ENCODE assay signal across 7 mouse cellular contexts in genomic region chr5:125176864-125177263, GRCm38 (mm10). TPM values are rescaled to one million over a fixed set of nuclear protein-coding genes. Genes with fewer than 3 reads are reported as not detected.
DNase-seq lines count a peak whose midpoint lies in the region; ATAC-seq and TF ChIP-seq lines count a peak whose summit lies in the region.

No protein-coding gene starts in this region.

- no peaks in the 10 kb centered on the region for H3K36me3 ChIP-seq in heart, postnatal 0 days (replicated peaks; ENCODE audit: control insufficient read depth, insufficient read depth, low read length)
- H3K36me3 ChIP-seq in lung, embryonic 15.5 days, result no peaks in the 10 kb centered on the region

- H3K4me2 ChIP-seq in heart, postnatal 0 days (ENCODE audit: low read depth, low read length), result peak overlapping the region; percentile 98
- peak overlapping the region; percentile 82 for H3K4me2 ChIP-seq in lung, embryonic 15.5 days

- TF ChIP-seq CTCF in heart, postnatal 0 days (IDR thresholded peaks at IDR 0.05; ENCODE audit: low read depth), result no peak

- 29% methylated on average over 12 of the region's 12 CpGs for WGBS in heart, postnatal 0 days
- 20% methylated on average over 12 of the region's 12 CpGs for WGBS in lung, embryonic 15.5 days

- H3K27ac ChIP-seq in heart, postnatal 0 days (ENCODE audit: low read depth), result peak overlapping the region; percentile 94
- H3K27ac ChIP-seq in lung, embryonic 15.5 days, result peak overlapping the region; percentile 95

- H3K27me3 ChIP-seq in heart, postnatal 0 days (ENCODE audit: control insufficient read depth, insufficient read depth, low read length), result no peaks in the 10 kb centered on the region
- H3K27me3 ChIP-seq in lung, embryonic 15.5 days, result no peaks in the 10 kb centered on the region

- H3K9me3 ChIP-seq in heart, postnatal 0 days (replicated peaks; ENCODE audit: control insufficient read depth, low read length), result no peaks in the 10 kb centered on the region
- H3K9me3 ChIP-seq in lung, embryonic 15.5 days, result no peaks in the 10 kb centered on the region

- DNase-seq in adipocyte (ENCODE audit: low spot score), result peak; percentile 70
- peak; percentile 77 for DNase-seq in cerebellum, adult 9-11 months
- no peak for DNase-seq in heart, postnatal 0 days (ENCODE audit: low spot score)
- peak; percentile 54 to 63 for DNase-seq in layer of hippocampus, adult 8-10 months (ENCODE audit: low spot score in 2 of 2)
- peak; percentile 43 for DNase-seq in right cerebral cortex, postnatal 4 days
- no peak for DNase-seq in thymus, postnatal 25 days

- ATAC-seq in heart, postnatal 0 days (ENCODE audit: insufficient read depth, low read depth), result no peak
- no peak for ATAC-seq in lung, embryonic 15.5 days (ENCODE audit: borderline replicate concordance, extremely low read depth, low FRiP score, low TSS enrichment)

- no peak for TF ChIP-seq EP300 in heart, postnatal 0 days (IDR thresholded peaks at IDR 0.05; ENCODE audit: low read depth)

- peak overlapping the region; percentile 89; the same call in 1 of the 2 replicates for H3K9ac ChIP-seq in heart, postnatal 0 days (replicated peaks; ENCODE audit: low read depth, low read length)
- no peak overlapping the region for H3K9ac ChIP-seq in lung, embryonic 15.5 days

- peak overlapping the region; percentile 90 for H3K4me3 ChIP-seq in heart, postnatal 0 days (ENCODE audit: low read depth, low read length)
- peak overlapping the region; percentile 77 for H3K4me3 ChIP-seq in lung, embryonic 15.5 days

- peaks cover 51% of the 10 kb centered on the region for H3K4me1 ChIP-seq in heart, postnatal 0 days (ENCODE audit: control insufficient read depth, insufficient read depth)
- H3K4me1 ChIP-seq in lung, embryonic 15.5 days, result peaks cover 72% of the 10 kb centered on the region

RNA-seq across cellular contexts. Expression of gene Ncor2, which starts 2.2 kb away (rescaled TPM):
- total RNA-seq in heart, postnatal 0 days (2014; rRNA removed; ENCODE audit: low replicate concordance), result 21.6 and 73.8 TPM in 2 replicates
- 14.3 and 15.5 TPM in 2 replicates for polyA plus RNA-seq in heart, postnatal 0 days (2015; fragmentation: Nextera tagmentation; extraction: Ambion mirVana)
- total RNA-seq in layer of hippocampus, adult 8-10 months (2022), result 100 to 1,000 TPM; 246 to 324 (median 271) TPM
- 28.7 and 30.5 TPM in 2 replicates for polyA plus RNA-seq in lung, embryonic 15.5 days (2015; fragmentation: Nextera tagmentation; extraction: Ambion mirVana)

Comparison
In these comparisons a context has a peak if more than half of its experiments do, and no peak if none do; other contexts are left out.
1. DNase-seq: peak in adipocyte (single experiment), cerebellum, adult 9-11 months (single experiment), layer of hippocampus, adult 8-10 months (2 of 2) and right cerebral cortex, postnatal 4 days (single experiment); none in heart, postnatal 0 days (single experiment) and thymus, postnatal 25 days (single experiment).